In the genomic region with DNA sequence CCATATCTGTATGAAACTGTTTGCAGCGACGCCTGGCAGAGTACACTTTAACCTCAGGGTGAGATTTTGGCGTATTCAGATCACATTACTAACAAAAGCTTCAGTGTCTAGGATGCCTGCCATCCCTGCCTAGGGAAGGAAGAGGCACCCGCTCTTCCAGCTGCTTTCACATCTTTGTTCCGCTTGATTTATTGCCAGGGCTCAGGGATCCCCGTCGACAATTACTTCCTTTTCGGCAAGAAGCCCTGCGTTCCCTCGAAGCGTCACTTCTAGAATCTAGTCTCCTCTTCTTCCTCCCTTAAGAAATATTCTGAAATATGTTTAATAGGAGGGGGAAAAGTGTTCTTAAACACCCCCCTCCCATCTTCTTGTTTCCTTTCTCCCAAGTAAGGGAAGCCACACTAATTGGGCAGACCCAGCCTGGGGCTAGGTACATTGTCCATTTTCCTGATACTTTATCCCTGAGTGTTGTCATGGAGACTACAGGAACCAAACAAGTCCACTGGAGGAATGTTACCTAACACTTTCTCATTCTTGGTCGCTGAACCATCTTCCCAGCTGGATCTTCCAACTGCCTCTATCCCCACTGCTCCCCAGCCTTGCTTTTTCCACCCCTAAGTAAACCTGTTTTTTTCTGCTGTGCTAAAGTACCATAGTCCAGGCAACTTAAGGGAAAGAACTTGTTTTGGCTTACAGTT, we compare ENCODE assay signal across 7 mouse cellular contexts. TPM values are rescaled to one million over a fixed set of nuclear protein-coding genes. Genes with fewer than 3 reads are reported as not detected.
DNase-seq lines count a peak whose midpoint lies in the region; ATAC-seq lines count a peak whose summit lies in the region.

No protein-coding gene starts in this region.

- DNase-seq in right cerebral cortex, adult 18-20 months, result peak; percentile 13
- DNase-seq in right cerebral cortex, postnatal 4 days, result no peak
- DNase-seq in forebrain, embryonic 10.5 days (ENCODE audit: extremely low spot score, low spot score), result peak; percentile 60
- DNase-seq in spleen, postnatal 4 days (ENCODE audit: low spot score in 2 of 2), result no peak
- no peak for DNase-seq in thymus, postnatal 10 days (ENCODE audit: low spot score in 2 of 2)

- no peaks in the 10 kb centered on the region for H3K36me3 ChIP-seq in forebrain, embryonic 10.5 days (replicated peaks)

- peaks cover 8% of the 10 kb centered on the region; the same call in 1 of the 2 replicates for H3K27me3 ChIP-seq in forebrain, embryonic 10.5 days (ENCODE audit: poor library complexity, severe bottlenecking)

- H3K4me3 ChIP-seq in forebrain, embryonic 10.5 days, result peak overlapping the region; percentile 35

- peak overlapping the region; percentile 69 for H3K27ac ChIP-seq in forebrain, embryonic 10.5 days

- 4% methylated on average over 12 of the region's 12 CpGs for WGBS in forebrain, embryonic 10.5 days

- H3K4me1 ChIP-seq in forebrain, embryonic 10.5 days, result peaks cover 27% of the 10 kb centered on the region

- H3K9me3 ChIP-seq in forebrain, embryonic 10.5 days, result no peaks in the 10 kb centered on the region

- peak; percentile 38 to 39; a peak in 2 of 4 replicates for ATAC-seq in hematopoietic stem cell, adult 5-6 weeks (replicated peaks in 1 of 2; ENCODE audit: insufficient read depth in 1 of 2, low FRiP score in 2 of 2, low TSS enrichment in 1 of 2, low read depth in 1 of 2, poor library complexity in 2 of 2, severe bottlenecking in 2 of 2)
- ATAC-seq in megakaryocyte progenitor cell, adult 5-6 weeks (replicated peaks; ENCODE audit: poor library complexity), result peak; percentile 42

RNA-seq across cellular contexts. Expression of gene Tyw5, which starts 23.0 kb away (rescaled TPM):
- polyA plus RNA-seq in forebrain, embryonic 10.5 days (2016; fragmentation: Nextera tagmentation; extraction: Ambion mirVana), result 31.7 and 37.0 TPM in 2 replicates
- 35.7 and 41.6 TPM in 2 replicates for total RNA-seq in hematopoietic stem cell, adult 5-6 weeks (2017)
- 23.3 and 35.1 TPM in 2 replicates for total RNA-seq in megakaryocyte progenitor cell, adult 5-6 weeks (2015)
- total RNA-seq in megakaryocyte progenitor cell, adult 5-6 weeks (2017), result 25.8 and 28.4 TPM in 2 replicates

RNA-seq across cellular contexts. Expression of gene Maip1, which starts 23.8 kb away (rescaled TPM):
- 18.4 and 18.6 TPM in 2 replicates for polyA plus RNA-seq in forebrain, embryonic 10.5 days (2016; fragmentation: Nextera tagmentation; extraction: Ambion mirVana)
- total RNA-seq in hematopoietic stem cell, adult 5-6 weeks (2017), result 12.7 and 12.9 TPM in 2 replicates
- 12.4 and 15.6 TPM in 2 replicates for total RNA-seq in megakaryocyte progenitor cell, adult 5-6 weeks (2015)
- 10.0 and 10.8 TPM in 2 replicates for total RNA-seq in megakaryocyte progenitor cell, adult 5-6 weeks (2017)

RNA-seq across cellular contexts. Expression of gene 1700066M21Rik, which starts 52.5 kb away (rescaled TPM):
- 9.5 and 10.5 TPM in 2 replicates for polyA plus RNA-seq in forebrain, embryonic 10.5 days (2016; fragmentation: Nextera tagmentation; extraction: Ambion mirVana)
- total RNA-seq in hematopoietic stem cell, adult 5-6 weeks (2017), result 11.9 and 13.4 TPM in 2 replicates
- 16.6 and 19.3 TPM in 2 replicates for total RNA-seq in megakaryocyte progenitor cell, adult 5-6 weeks (2015)
- total RNA-seq in megakaryocyte progenitor cell, adult 5-6 weeks (2017), result 18.1 TPM in 2 replicates

Comparison
In these comparisons a context has a peak if more than half of its experiments do, and no peak if none do; other contexts are left out.
1. DNase-seq: peak in right cerebral cortex, adult 18-20 months (single experiment) and forebrain, embryonic 10.5 days (single experiment); none in right cerebral cortex, postnatal 4 days (single experiment), spleen, postnatal 4 days (0 of 2) and thymus, postnatal 10 days (0 of 2).